Mouse (Mus musculus): ENCODE data around the gene Rock2. TPM values are rescaled to one million over a fixed set of nuclear protein-coding genes. Genes with fewer than 3 reads are reported as not detected.

The Rock2 gene
- total RNA-seq, 2 experiments from 2014 or later, result 71.6 to 89.3 TPM

DNA sequence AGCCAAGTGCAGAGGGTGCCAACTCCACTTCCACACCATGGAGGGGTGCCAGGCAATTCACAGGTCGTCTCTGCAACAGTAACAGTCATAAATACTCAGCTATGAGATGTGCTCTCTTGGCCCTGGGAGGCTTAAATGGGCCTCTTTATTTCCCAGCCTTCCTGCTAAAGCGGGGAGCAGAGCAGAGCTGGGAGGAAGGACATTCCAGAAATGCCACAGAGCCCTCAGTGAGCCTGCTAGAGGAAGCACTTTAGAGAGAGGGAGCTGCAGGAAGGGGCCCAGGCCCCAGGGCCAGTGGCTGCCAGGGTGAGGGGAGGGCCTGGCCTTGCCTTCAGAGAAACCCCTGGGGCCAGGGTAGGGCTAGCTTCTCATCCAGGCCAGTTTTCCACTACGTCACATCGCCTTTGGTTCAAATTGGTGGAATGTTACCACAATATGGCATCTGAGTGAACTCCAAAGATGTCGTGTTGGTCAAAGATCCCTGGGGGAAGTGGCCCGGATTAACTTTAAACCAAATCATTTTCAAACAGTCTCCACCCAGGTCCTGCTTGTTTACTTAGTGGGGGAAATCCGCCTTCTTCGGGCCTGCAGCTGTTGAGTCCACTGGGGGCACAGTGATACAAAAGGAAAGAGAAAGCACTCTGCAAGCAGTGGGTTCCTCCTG lies 24.2 kb upstream of the Rock2 start:
- peak; percentile 83 for DNase-seq (ENCODE audit: low spot score)

DNA sequence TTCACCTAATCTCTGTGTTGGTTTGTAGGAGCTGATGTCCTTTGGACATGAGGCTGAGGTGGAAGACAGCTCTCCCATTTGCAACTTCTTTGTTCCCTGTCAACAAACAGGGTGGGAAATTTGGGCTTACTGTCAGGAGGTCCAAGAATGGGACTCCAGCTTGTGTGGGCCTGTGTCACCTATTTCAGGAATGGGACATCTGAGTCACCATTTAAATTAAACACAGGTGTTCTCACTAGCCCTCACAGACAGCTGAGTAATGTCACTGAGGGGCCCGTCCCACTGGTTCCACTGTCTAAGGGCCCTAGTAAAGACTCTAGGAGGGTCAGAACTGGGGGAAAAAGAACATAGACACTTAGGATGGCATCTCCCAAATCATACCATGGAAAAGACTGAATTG lies 22.7 kb upstream of the Rock2 start:
- DNase-seq (ENCODE audit: low spot score), result no peak

DNA sequence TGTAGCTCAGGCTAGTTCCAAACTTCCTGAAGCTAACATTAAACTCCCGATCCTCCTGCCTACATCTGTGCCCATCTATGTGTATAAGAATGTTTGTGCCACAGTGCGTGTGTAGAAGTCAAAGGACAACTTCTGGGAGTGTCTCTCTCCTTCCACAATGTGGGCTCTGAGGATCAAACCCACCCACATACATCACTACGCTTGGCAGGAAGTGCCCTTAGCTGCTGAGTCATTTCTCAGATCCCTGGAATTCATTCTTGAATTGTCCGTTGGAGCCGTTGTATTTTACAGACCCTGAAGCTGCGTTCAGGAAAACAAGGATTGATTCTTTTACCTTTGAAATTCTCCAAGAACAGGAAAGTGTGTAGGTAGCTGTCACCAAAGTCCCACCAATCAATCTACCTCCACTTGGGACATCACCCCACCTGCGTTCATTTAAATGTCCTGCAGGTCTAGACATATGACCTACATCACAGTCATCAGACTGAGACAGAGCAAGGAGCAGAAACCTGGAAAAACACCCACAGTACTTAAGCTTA lies 21.7 kb upstream of the Rock2 start:
- DNase-seq (ENCODE audit: low spot score), result no peak

DNA sequence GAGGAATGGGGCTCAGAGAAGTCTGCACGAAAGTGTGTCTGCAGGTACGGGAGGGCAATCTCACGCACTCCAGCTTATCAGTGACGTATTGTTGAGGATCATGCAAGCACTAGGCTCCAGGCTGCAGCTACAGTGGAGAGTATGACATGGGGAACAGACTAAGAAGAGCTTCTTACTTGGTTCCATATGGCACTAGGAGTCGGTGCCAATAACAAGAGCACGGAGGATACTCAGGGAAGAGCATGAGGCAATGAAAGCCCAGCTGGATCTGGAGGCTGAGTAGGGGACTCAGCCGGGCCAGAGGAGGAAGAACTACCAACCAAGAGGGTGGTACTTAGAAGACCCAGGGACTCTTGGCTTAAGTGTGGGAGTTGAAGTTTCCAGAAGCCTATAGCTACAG lies 21.1 kb upstream of the Rock2 start:
- DNase-seq (ENCODE audit: low spot score), result no peak

DNA sequence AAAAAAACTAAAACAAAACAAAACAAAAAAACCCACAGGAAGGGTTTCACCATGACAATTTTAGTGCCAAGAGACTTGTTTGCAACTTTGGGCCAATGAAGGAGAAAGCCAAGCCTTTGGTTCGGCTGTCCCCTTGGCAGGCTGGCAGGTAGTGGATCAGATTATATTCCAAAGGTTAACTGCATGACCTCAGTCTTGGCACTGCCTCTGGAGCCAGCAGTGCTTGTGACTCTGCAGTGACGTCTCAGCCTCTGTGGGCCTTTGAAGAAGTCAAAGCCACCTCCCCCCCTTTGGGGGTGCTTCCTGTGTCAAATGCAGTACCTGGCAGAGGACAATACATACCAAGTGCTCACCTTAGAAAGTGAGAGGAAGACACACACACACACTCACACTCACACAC lies 20.6 kb upstream of the Rock2 start:
- DNase-seq (ENCODE audit: low spot score), result peak; percentile 91

DNA sequence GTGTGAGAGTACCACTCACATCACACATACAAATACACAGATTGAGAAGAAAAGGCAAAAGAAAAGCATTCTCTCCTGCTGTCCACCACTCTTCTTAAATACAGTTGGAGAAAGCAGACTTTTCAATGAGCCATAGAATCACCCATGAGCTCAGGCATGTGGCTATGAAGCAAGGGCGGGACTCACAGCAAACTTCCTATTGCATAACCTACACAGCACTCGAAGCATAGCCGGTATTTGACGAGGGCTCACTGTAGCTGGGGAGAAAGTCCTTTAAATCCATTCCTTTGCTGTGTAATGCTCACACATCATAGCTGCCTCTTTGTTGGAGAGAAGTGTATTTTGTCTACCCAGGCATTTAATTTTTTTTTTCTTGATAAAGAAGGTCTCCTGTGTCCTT lies 19.4 kb upstream of the Rock2 start:
- no peak for DNase-seq (ENCODE audit: low spot score)

DNA sequence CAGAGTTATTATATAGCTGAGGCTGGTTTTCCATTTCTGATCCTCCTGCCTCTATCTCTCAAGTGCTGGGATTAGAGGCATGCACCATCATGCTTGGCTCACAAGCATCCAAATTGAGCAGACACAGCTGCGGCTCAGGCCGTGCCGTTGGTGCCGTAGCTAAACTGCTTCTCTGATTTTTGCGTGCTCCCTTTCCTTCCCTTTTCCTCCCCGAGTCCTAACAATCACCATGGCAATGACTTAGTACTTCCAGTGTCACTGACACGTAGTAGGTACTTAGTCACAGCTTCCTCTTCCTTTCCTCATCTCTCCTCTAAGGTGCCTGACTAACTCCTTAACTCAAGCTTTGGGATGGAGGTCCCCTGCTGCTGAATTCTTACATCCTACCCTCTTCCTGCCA lies 19.0 kb upstream of the Rock2 start:
- no peak for DNase-seq (ENCODE audit: low spot score)

DNA sequence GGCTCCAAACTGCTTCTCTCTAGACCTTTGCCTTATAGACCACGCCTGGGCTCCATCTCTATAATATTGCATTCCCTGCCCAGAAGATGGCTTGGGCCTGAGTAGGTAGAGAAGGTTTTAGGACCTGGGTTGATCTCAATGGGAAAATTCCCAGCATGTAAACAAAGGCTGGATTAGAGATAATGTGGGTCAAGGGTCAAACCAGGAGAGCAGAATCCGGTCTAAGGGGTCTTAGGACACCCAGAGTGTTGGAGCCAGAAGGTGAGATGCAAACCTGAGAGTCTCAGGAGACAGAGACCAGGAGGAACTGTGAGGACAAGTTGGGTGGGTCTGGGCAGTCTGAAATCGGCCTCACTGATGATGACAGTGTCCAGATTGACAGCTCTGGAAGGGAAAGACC lies 18.0 kb upstream of the Rock2 start:
- DNase-seq (ENCODE audit: low spot score), result no peak

DNA sequence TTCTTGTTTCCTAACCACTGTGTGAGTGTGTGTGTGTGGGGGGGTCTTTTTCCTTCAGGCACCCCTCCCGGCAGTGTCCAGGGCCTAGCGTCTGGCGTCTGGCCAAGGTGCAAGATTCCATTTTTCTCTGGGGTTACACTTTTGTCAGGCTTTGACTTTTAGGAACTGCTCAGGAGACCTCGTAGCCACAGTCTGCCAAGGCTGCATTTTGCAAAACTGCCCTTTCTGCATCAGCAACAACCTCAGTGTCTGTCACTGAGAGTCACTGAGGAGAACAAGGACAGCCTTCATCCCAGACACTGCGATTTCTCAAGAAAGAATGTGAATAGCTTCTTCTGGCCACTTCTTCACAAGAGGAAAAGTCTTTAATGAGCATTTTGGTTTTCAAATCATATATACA lies 17.6 kb upstream of the Rock2 start:
- no peak for DNase-seq (ENCODE audit: low spot score)

DNA sequence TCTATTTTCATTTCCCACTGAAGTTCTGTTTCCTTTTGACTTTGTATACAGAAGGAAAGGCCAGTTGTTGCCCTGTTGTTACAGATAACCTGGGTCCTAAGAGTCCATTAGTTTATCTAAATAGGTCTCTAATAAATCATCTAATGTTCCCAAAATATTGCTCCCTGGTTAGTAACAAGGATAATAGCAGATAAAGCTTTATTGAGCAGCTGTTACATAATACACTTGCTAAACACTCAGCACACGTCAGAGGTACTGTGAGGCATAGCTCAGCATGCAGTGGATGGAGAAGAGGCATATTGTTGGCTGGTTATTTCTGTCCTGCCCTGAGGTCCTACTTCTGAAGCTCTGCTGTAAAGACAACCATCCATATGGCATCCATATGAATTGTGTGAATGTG lies 17.0 kb upstream of the Rock2 start:
- no peak for DNase-seq (ENCODE audit: low spot score)

DNA sequence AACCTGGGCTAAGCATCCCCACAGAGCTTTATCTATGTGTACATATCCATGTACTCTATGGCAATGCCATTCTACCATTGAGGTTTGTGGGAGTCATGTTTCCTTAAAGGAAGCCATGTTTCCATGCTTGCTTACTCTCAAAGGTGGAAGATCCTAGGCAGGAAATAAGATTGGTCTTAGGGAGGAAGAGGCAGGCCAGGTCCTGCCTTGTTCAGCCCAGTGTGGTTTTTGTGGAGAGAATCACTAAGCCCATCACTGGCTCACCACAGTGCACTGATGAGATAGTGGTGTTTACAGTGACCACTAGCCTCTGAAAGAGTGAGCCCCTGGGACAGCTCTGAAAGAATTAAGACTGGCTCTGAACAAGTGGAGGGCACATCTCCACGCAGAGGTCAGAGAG lies 15.3 kb upstream of the Rock2 start:
- no peak for DNase-seq (ENCODE audit: low spot score)

DNA sequence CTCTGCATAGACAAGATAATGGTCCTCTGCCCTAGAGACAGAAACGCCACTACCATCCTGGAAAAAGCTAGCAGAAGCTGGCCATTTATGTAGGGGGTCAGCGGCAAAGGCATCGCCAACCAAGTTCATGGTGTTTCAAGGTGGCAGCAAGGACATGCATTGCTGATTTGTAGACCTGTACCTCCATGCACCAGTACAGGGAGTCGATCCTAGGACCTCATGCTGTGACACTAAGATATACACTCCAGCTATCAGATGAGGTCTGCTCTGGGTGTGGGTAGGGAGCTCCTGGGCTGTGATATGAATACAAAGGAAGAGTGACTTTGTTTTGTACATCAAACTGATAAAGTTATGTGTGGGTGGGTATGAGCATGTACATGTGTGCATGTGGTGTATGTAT lies 14.6 kb upstream of the Rock2 start:
- DNase-seq (ENCODE audit: low spot score), result no peak

DNA sequence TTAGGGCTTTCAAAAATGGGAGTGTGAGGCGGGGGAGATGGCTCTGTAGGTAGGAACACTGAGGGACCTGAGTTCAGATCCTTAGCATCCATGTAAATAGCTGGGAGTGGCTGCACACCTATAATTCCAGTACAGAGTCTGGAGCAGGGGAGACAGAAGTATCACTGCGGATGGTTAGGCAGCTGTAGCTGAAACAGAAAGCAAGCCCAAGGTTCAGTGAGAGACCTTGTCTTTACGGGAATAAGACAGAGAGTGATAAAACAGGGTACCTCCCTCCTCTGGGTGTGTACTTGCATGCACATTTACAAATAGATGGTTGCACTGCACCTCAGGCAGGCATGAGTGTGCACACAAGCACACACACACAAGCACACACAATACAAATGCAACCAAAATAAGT lies 12.3 kb upstream of the Rock2 start:
- no peak for DNase-seq (ENCODE audit: low spot score)

DNA sequence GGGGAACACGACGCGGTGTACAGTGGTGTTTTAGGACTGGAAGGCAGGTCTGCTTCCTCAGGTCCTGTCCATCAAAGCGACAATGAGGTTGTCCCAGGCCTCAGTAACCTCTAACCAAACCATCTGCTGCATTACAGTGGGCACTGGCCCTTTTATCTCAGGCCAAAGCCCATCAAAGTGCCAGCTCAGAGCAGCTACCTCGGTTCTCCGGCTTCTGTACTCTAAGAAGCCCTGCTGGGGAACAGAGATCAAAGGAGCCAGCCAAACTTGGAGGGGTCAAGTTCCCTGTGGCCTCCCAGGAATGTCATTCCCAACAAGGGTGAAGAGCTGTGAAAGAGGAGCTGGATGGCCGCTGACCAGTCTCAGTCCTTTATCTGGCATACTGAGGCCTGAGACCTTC lies 11.6 kb upstream of the Rock2 start:
- DNase-seq (ENCODE audit: low spot score), result peak; percentile 79

DNA sequence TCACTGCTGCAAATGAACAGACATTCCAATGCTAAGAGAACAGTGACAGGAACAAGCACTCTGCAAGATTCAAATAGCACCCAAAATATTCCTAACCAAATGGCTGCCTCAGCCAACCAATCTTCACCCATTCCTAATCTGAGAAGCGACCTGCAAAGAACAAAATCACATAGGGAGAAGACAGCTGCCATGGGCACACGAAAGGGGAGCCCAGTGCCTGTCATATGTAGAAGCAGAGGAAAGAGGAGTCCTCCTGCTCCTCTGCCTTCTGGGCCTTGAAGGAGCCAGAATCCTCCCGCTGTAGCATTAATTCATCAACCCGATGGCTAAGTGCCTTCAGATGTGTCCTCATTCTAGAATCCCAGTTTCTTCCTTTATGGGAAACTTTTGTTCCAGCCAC lies 10.2 kb upstream of the Rock2 start:
- no peak for DNase-seq (ENCODE audit: low spot score)

DNA sequence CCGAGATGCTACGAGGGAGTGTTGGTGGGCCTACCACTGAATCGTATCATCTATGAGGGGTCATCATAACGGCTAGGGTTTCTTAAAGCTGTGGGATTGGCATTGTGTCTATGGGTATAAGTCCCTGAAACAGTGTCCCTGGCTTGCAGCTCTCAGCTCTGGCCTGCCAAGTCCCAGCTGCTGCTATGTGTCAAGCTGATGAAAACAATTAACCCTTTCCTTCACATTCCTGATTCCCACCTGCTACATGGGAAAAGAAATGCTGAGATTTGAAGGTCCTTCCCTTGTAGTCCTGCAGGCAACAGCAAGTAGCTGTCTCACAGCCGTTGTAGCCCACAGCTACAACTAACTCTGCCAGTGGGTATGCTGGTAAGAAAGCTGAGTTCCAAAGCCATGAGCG lies 8.3 kb upstream of the Rock2 start:
- DNase-seq (ENCODE audit: low spot score), result no peak

DNA sequence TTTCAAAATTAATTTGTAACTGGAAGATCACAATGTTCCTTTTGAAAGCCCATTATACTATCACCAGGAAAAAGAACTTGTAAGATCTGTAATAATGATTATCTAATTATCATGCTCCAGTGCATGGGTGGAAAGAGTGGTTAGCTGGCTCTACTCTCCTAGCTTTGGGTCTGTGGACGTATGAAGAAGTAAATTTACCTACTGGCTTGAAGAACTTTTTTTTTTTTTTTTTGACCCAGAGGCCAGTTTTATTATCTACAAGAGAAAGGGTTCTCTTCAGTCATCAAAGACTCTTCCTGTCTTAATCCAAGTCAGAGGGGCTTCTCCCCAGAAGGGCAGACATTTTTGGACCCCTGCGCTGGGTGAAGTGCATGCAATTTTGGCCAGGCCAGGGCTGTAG lies 1.7 kb upstream of the Rock2 start:
- no peak for DNase-seq (ENCODE audit: low spot score)

DNA sequence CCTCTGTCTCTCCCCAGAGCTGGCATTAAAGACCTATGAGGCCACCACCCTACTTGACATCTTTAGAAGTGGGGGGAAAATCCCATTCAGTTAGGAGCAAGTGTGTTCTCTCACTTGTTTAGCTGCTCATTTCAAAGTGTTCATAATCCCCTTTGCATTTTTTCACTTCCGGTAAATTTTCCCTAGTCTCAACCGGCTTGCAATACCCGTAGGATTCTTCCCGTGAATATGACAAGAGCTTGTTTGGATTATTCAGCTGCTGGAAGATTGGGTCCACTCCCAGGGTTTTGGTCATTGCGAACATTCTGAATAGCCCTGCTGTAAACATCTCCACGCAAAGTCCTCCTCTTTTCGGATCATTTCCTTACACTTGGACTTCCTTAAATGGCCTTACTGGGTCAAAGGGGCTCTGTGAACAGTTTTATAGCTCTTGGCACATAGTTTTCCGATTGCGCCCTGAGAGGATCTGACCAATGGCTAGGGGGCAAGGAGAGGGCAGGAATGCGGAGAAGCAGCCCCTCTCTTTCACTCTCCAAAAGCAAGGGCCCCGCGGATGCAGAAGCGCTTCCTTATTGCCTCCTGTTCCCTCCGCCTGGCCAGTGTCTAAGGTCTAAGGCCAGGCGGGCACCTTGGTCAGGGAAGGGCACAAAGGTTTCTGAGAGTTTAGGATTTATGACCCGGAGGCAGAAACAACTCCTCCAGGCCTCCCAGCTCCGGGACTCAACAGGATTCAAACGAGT lies 869 bp upstream of the Rock2 start:
- DNase-seq (ENCODE audit: low spot score), result no peak

DNA sequence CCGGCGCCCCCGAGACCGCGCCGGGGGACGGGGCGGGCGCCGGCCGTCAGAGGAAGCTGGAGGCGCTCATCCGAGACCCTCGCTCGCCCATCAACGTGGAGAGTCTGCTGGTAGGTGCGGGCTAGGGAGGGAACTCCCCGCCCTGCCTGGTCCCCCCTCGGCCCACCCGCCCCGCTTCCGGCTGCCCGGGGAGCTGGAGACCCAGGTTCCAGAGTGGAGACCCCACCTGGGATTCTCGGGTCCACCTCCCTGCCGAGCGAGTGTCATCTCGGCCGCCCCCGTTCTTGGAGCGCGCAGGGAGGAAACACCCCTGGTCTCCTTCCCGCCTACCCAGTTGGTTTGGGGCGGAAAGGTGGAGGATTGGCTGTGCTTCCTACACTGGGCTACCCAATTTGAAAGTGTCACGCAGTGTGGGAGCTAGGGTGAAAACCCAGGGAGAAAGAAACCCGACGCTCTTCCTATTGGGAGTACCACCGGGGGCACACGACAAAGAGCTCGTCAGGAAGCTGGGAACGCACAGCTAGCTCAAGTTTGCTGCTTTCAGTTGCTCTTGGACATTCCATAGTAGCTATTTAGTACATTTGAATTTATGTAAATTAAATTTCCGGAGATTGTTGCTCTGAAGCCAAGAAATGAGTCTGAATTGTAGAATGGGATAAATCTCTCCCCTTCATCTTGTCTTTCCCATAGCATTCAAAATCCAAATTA lies 680 bp downstream of the Rock2 start:
- DNase-seq (ENCODE audit: low spot score), result peak; percentile 42

DNA sequence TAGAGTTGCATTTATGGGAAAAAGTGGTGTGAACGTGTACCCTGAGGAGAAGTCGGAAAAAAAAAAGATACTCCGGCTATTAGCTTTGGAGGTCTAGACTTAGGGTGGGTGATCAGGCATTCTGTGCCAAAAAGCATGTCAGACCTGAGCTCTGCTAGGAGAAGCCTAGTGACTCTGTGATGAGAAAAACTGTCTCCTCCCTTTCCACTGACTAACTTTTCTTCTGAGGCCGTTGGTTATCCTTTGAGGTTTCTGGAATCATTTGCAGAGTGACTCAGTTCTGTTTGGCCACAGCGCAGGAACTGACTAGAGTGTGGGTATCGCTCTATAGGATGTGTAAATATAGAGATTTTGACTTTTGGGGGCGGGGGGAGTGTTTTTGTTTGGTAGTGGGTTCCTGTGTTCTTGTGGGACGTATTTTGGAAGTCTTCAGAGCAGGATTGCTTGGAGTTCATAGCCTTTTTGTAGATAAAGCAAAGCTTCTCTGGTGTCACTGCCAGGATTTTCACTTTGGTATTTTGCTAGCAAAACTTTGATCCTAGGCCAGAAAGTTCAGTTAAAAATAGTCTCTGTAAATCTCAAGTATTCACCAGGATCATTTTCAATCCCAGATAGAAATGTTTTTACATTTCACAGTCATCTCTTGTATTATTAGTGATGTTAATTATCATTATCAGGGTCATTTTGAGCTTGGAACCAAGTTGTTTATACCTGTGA lies 1.5 kb downstream of the Rock2 start:
- peak; percentile 54 for DNase-seq (ENCODE audit: low spot score)

DNA sequence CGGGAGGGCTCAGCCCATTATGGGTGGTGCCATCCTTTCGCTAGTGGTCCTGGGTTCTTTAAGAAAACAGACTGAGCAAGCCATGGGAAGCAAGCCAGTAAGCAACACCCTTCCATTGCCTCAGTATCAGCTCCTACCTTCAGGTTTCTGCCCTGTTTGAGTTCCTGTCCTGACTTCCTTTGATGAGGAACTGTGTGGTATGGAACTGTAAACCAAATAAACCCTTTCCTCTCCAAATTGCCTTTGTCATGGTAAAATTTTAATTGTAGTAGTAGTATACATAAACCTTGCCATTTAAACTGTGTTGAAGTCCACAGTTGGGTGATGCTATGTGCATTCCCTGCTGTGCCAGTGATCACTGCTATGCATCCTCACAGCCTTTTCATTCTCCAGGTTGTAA lies 2.5 kb downstream of the Rock2 start:
- no peak for DNase-seq (ENCODE audit: low spot score)

DNA sequence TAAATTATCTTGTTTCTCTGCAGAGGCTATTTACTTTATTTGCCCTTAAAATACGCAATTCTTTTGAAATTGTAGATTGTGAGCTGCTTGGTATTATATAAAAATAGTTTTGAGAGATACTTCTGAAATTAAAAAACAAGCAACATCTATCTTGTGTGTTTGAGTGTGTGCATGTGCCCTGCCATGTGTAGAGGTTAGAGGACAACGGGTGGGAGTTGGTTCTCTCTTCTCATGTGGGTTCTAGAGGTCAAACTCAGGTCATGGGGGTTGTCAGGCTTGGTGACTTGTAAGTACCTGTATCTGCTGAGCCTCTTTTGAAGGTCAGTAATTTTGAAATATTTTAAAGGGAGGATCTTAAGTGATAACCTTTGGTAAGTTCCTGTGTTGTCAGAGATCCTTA lies 3.5 kb downstream of the Rock2 start:
- DNase-seq (ENCODE audit: low spot score), result no peak
